Mouse (Mus musculus): ENCODE measurements around the gene Rorc.

DNA sequence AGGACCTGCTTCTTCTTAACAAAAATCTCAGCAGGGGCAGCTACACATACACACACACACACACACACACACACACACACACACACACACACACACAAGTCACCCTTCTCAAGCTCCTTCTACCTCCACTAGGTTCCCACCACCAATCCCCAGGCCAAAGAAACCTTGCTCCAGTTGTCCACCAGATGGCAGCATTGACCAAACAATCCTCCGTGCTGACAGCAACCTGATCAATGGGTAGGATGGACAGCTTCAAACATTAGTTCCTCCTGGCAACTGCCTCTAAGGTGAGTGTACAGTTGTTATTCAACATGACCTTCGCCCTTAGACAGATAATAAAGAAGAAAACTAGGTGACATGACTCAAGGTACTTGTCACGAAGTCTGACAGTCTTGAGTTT is 5.8 kb upstream of the Rorc start:
- TF ChIP-seq EP300 (IDR thresholded peaks at IDR 0.05; ENCODE audit: low read depth) (no peak), CTCF (IDR thresholded peaks at IDR 0.05; ENCODE audit: low read depth) (peak; percentile 93)

Measured in liver, postnatal 0 days (tissue).